In genomic region chr11:96234906-96235305, GRCm38 (mm10) we compare ENCODE assay signal across 10 mouse cellular contexts. TPM values are rescaled to one million over a fixed set of nuclear protein-coding genes. Genes with fewer than 3 reads are reported as not detected.
A peak's percentile ranks its signal among the peaks of the same experiment; 100 is the strongest.
DNase-seq lines count a peak whose midpoint lies in the region; ATAC-seq and TF ChIP-seq lines count a peak whose summit lies in the region.
"Had no signal": no experiment of that assay in that cellular context is flagged by ENCODE, and none has a peak within 500 bp of the region (broad histone marks: within the 10 kb centered on the region; RNA-seq: fewer than 3 reads in every experiment).

No protein-coding gene starts in this region.

- H3K9me3 ChIP-seq in hindbrain, embryonic 14.5 days (ENCODE audit: control insufficient read depth, low read length): no peaks in the 10 kb centered on the region
- no peaks in the 10 kb centered on the region for H3K9me3 ChIP-seq in hindbrain, embryonic 12.5 days (replicated peaks)
- H3K9me3 ChIP-seq: embryonic facial prominence, embryonic 15.5 days; liver, embryonic 15.5 days had no signal

- 2% methylated on average over 11 of the region's 12 CpGs for WGBS in hindbrain, embryonic 14.5 days
- 5% methylated on average over 12 of the region's 12 CpGs for WGBS in hindbrain, embryonic 12.5 days

- no peak overlapping the region for H3K9ac ChIP-seq in hindbrain, embryonic 14.5 days
- H3K9ac ChIP-seq in hindbrain, embryonic 12.5 days: no peak overlapping the region
- H3K9ac ChIP-seq: embryonic facial prominence, embryonic 15.5 days; liver, embryonic 15.5 days had no signal

- TF ChIP-seq CTCF in embryonic fibroblast, embryonic 13.5 days (IDR thresholded peaks at IDR 0.05; ENCODE audit: borderline replicate concordance, insufficient read depth, low read length): peak; percentile 34

- no peak for ATAC-seq in hindbrain, embryonic 14.5 days (ENCODE audit: low FRiP score)
- ATAC-seq in hindbrain, embryonic 12.5 days (ENCODE audit: low FRiP score): no peak
- peak; percentile 79 for ATAC-seq in monocyte, adult 5-6 weeks (replicated peaks; ENCODE audit: insufficient number of reproducible peaks, low FRiP score, low TSS enrichment, poor library complexity, severe bottlenecking)

- no peak overlapping the region for H3K4me3 ChIP-seq in hindbrain, embryonic 14.5 days (replicated peaks; ENCODE audit: low read length)
- H3K4me3 ChIP-seq in hindbrain, embryonic 12.5 days: no peak overlapping the region
- no peak overlapping the region for H3K4me3 ChIP-seq in embryonic fibroblast, embryonic 13.5 days (ENCODE audit: insufficient read depth, low read length)
- H3K4me3 ChIP-seq: embryonic facial prominence, embryonic 15.5 days; liver, embryonic 15.5 days had no signal

- no peak overlapping the region for H3K4me2 ChIP-seq in hindbrain, embryonic 14.5 days (replicated peaks)
- no peak overlapping the region for H3K4me2 ChIP-seq in hindbrain, embryonic 12.5 days (replicated peaks)
- H3K4me2 ChIP-seq: embryonic facial prominence, embryonic 15.5 days; liver, embryonic 15.5 days had no signal

- no peaks in the 10 kb centered on the region for H3K36me3 ChIP-seq in hindbrain, embryonic 14.5 days (replicated peaks; ENCODE audit: control insufficient read depth, insufficient read depth)
- no peaks in the 10 kb centered on the region for H3K36me3 ChIP-seq in hindbrain, embryonic 12.5 days
- H3K36me3 ChIP-seq: embryonic facial prominence, embryonic 15.5 days; liver, embryonic 15.5 days had no signal

- no peak overlapping the region for H3K27ac ChIP-seq in hindbrain, embryonic 14.5 days
- no peak overlapping the region for H3K27ac ChIP-seq in hindbrain, embryonic 12.5 days
- H3K27ac ChIP-seq in embryonic fibroblast, embryonic 13.5 days (ENCODE audit: insufficient read depth, low read length): no peak overlapping the region
- H3K27ac ChIP-seq: embryonic facial prominence, embryonic 15.5 days; liver, embryonic 15.5 days had no signal

- no peak for TF ChIP-seq POLR2A in embryonic fibroblast, embryonic 13.5 days (IDR thresholded peaks at IDR 0.05; ENCODE audit: low read depth, low read length)

- DNase-seq in hindbrain, embryonic 14.5 days (ENCODE audit: low spot score): peak; percentile 58
- peak; percentile 80 for DNase-seq in CD4-positive, CD25-positive, alpha-beta regulatory T cell, adult 2 months (ENCODE audit: low read depth, low spot score)
- peak; percentile 57 for DNase-seq in adipocyte (ENCODE audit: low spot score)
- peak; percentile 43 to 48 for DNase-seq in layer of hippocampus, postnatal 10 days (ENCODE audit: low spot score in 2 of 2)
- DNase-seq in thymus, postnatal 25 days: peak; percentile 35

- H3K4me1 ChIP-seq in hindbrain, embryonic 14.5 days (replicated peaks; ENCODE audit: control insufficient read depth, insufficient read depth, low read length): no peaks in the 10 kb centered on the region
- H3K4me1 ChIP-seq in hindbrain, embryonic 12.5 days: no peaks in the 10 kb centered on the region
- H3K4me1 ChIP-seq in embryonic fibroblast, embryonic 13.5 days (ENCODE audit: control insufficient read depth, insufficient read depth, low read length): no peaks in the 10 kb centered on the region
- H3K4me1 ChIP-seq: embryonic facial prominence, embryonic 15.5 days; liver, embryonic 15.5 days had no signal

- H3K27me3 ChIP-seq in hindbrain, embryonic 14.5 days (ENCODE audit: control insufficient read depth, insufficient read depth, low read length): peaks cover 39% of the 10 kb centered on the region
- peaks cover 50% of the 10 kb centered on the region for H3K27me3 ChIP-seq in hindbrain, embryonic 12.5 days

RNA-seq across cellular contexts. Expression of gene Hoxb9, which starts 36.4 kb away (rescaled TPM):
- polyA plus RNA-seq in hindbrain, embryonic 14.5 days (2014; fragmentation: Nextera tagmentation; extraction: Ambion mirVana): 10.7 and 22.4 TPM in 2 replicates
- polyA plus RNA-seq in hindbrain, embryonic 12.5 days (2016; fragmentation: Nextera tagmentation; extraction: Ambion mirVana): 0.36 and 0.46 TPM in 2 replicates
- 43.5 and 51.7 TPM in 2 replicates for polyA plus RNA-seq in embryonic fibroblast, embryonic 13.5 days (2011; ENCODE audit: insufficient read length, low read depth, missing spikeins)
- total RNA-seq in layer of hippocampus, postnatal 10 days (2021): not detected
- total RNA-seq in monocyte, adult 5-6 weeks (2017): not detected in 3 replicates
- polyA plus RNA-seq: embryonic facial prominence, embryonic 15.5 days; liver, embryonic 15.5 days had no signal

RNA-seq across cellular contexts. Expression of gene Hoxb13, which starts 40.8 kb away (rescaled TPM):
- polyA plus RNA-seq in hindbrain, embryonic 14.5 days (2014; fragmentation: Nextera tagmentation; extraction: Ambion mirVana): not detected in 2 replicates
- not detected in 2 replicates for polyA plus RNA-seq in hindbrain, embryonic 12.5 days (2016; fragmentation: Nextera tagmentation; extraction: Ambion mirVana)
- polyA plus RNA-seq in embryonic fibroblast, embryonic 13.5 days (2011; ENCODE audit: insufficient read length, low read depth, missing spikeins): not detected in 2 replicates
- not detected for total RNA-seq in layer of hippocampus, postnatal 10 days (2021)
- total RNA-seq in monocyte, adult 5-6 weeks (2017): not detected in 3 replicates
- polyA plus RNA-seq: embryonic facial prominence, embryonic 15.5 days; liver, embryonic 15.5 days had no signal

RNA-seq across cellular contexts. Expression of gene Hoxb8, which starts 46.8 kb away (rescaled TPM):
- 41.2 and 50.6 TPM in 2 replicates for polyA plus RNA-seq in hindbrain, embryonic 14.5 days (2014; fragmentation: Nextera tagmentation; extraction: Ambion mirVana)
- 4.4 and 8.1 TPM in 2 replicates for polyA plus RNA-seq in hindbrain, embryonic 12.5 days (2016; fragmentation: Nextera tagmentation; extraction: Ambion mirVana)
- polyA plus RNA-seq in embryonic fibroblast, embryonic 13.5 days (2011; ENCODE audit: insufficient read length, low read depth, missing spikeins): 11.7 and 20.1 TPM in 2 replicates
- not detected for total RNA-seq in layer of hippocampus, postnatal 10 days (2021)
- not detected in 3 replicates for total RNA-seq in monocyte, adult 5-6 weeks (2017)
- polyA plus RNA-seq: embryonic facial prominence, embryonic 15.5 days; liver, embryonic 15.5 days had no signal

RNA-seq across cellular contexts. Expression of gene Hoxb7, which starts 51.5 kb away (rescaled TPM):
- 40.8 and 45.6 TPM in 2 replicates for polyA plus RNA-seq in hindbrain, embryonic 14.5 days (2014; fragmentation: Nextera tagmentation; extraction: Ambion mirVana)
- polyA plus RNA-seq in hindbrain, embryonic 12.5 days (2016; fragmentation: Nextera tagmentation; extraction: Ambion mirVana): 9.6 and 11.0 TPM in 2 replicates
- polyA plus RNA-seq in embryonic fibroblast, embryonic 13.5 days (2011; ENCODE audit: insufficient read length, low read depth, missing spikeins): 13.1 and 22.5 TPM in 2 replicates
- not detected for total RNA-seq in layer of hippocampus, postnatal 10 days (2021)
- total RNA-seq in monocyte, adult 5-6 weeks (2017): not detected in 3 replicates
- polyA plus RNA-seq: embryonic facial prominence, embryonic 15.5 days had no signal

RNA-seq across cellular contexts. Expression of gene Hoxb6, which starts 57.4 kb away (rescaled TPM):
- polyA plus RNA-seq in hindbrain, embryonic 14.5 days (2014; fragmentation: Nextera tagmentation; extraction: Ambion mirVana): 71.4 and 90.1 TPM in 2 replicates
- polyA plus RNA-seq in hindbrain, embryonic 12.5 days (2016; fragmentation: Nextera tagmentation; extraction: Ambion mirVana): 60.0 and 64.5 TPM in 2 replicates
- 9.6 and 14.1 TPM in 2 replicates for polyA plus RNA-seq in embryonic fibroblast, embryonic 13.5 days (2011; ENCODE audit: insufficient read length, low read depth, missing spikeins)
- total RNA-seq in layer of hippocampus, postnatal 10 days (2021): not detected
- not detected in 3 replicates for total RNA-seq in monocyte, adult 5-6 weeks (2017)
- polyA plus RNA-seq: embryonic facial prominence, embryonic 15.5 days had no signal
